Mouse (Mus musculus) MEL (cell line): ENCODE measurements around the gene Soga1. TPM values are rescaled to one million over a fixed set of nuclear protein-coding genes. Genes with fewer than 3 reads are reported as not detected.

ENCODE experiments used
- DNase-seq: peaks from one replicate; pipeline ENCODE4 v3.0.0; 2011; ENCODE audit warnings: low read depth, low spot score
- H3K27ac ChIP-seq: 2 replicates; pipeline ENCODE4 v1.5.1; 2012; ENCODE audit warnings: low read depth, mild to moderate bottlenecking, control low read depth, low read length, moderate library complexity; ENCODE audit not compliant: control insufficient read depth
- H3K27me3 ChIP-seq, 2 experiments: fragments of 150-350 bp in 1 of 2; sonication (generic) in 1 of 2; 2 replicates each; pipeline ENCODE4 v1.6.1; 2012; ENCODE audit warnings: low read length in 2 of 2, mild to moderate bottlenecking in 2 of 2, improper control_type of control experiment in 1 of 2, moderate library complexity in 1 of 2; ENCODE audit not compliant: insufficient read depth in 2 of 2, control insufficient read depth in 1 of 2
- H3K36me3 ChIP-seq, 2 experiments: 2 replicates each; pipeline ENCODE4 v1.6.1; 2012 to 2014; ENCODE audit warnings: low read length in 2 of 2, improper control_type of control experiment in 1 of 2, inconsistent platforms in 1 of 2, mild to moderate bottlenecking in 1 of 2; ENCODE audit not compliant: insufficient read depth in 2 of 2, control insufficient read depth in 1 of 2
- H3K4me1 ChIP-seq, 2 experiments: fragments of 150-350 bp in 1 of 2; sonication (generic) in 1 of 2; 2 replicates each; pipeline ENCODE4 v1.6.1; 2012; ENCODE audit warnings: low read length in 2 of 2, improper control_type of control experiment in 1 of 2, mild to moderate bottlenecking in 1 of 2; ENCODE audit not compliant: insufficient read depth in 2 of 2, control insufficient read depth in 1 of 2
- H3K4me3 ChIP-seq, 2 experiments: fragments of 150-350 bp in 1 of 2; sonication (generic) in 1 of 2; 2 replicates each; pipeline ENCODE4 v1.5.1; 2012; ENCODE audit warnings: low read depth in 2 of 2, low read length in 2 of 2, mild to moderate bottlenecking in 2 of 2, moderate library complexity in 2 of 2, control low read depth in 1 of 2, improper control_type of control experiment in 1 of 2; ENCODE audit not compliant: control insufficient read depth in 1 of 2, insufficient read depth in 1 of 2
- H3K79me2 ChIP-seq: 2 replicates; pipeline ENCODE4 v1.6.1; 2012; ENCODE audit warnings: mild to moderate bottlenecking, low read length, moderate library complexity; ENCODE audit not compliant: control insufficient read depth, poor library complexity, insufficient read depth
- H3K9ac ChIP-seq: 2 replicates; pipeline ENCODE4 v1.6.1; 2012; ENCODE audit warnings: low read depth, mild to moderate bottlenecking, control low read depth, low read length, moderate library complexity; ENCODE audit not compliant: control insufficient read depth, poor library complexity, severe bottlenecking
- H3K9me3 ChIP-seq: fragments of 150-350 bp; sonication (generic); replicated peaks from 2 replicates; pipeline ENCODE4 v1.6.1; 2012; ENCODE audit warnings: mild to moderate bottlenecking, low read length, improper control_type of control experiment, moderate library complexity; ENCODE audit not compliant: insufficient read depth
- BHLHE40 ChIP-seq: IDR thresholded peaks from 2 replicates; pipeline ENCODE4 v1.6.1; 2012; ENCODE audit warnings: low read depth, mild to moderate bottlenecking, inconsistent platforms, low read length, improper control_type of control experiment, borderline replicate concordance
- JUND ChIP-seq: IDR thresholded peaks from 2 replicates; pipeline ENCODE4 v1.6.1; 2011; ENCODE audit warnings: low read depth, mild to moderate bottlenecking, improper control_type of control experiment, low read length
- KAT2A ChIP-seq: conservative IDR thresholded peaks from 2 replicates; pipeline ENCODE4 v1.6.1; 2012; ENCODE audit warnings: low read depth, low read length, improper control_type of control experiment, inconsistent platforms
- MAFK ChIP-seq: IDR thresholded peaks from 2 replicates; pipeline ENCODE4 v1.6.1; 2011; ENCODE audit warnings: low read depth, mild to moderate bottlenecking, low read length, improper control_type of control experiment, borderline replicate concordance
- MAX ChIP-seq: IDR thresholded peaks from 2 replicates; pipeline ENCODE4 v1.6.1; 2011; ENCODE audit warnings: low read length, improper control_type of control experiment
- NRF1 ChIP-seq: IDR thresholded peaks from 2 replicates; pipeline ENCODE4 v1.6.1; 2014; ENCODE audit warnings: low read depth, mild to moderate bottlenecking, inconsistent platforms, low read length, improper control_type of control experiment, moderate library complexity; ENCODE audit not compliant: poor library complexity, insufficient read depth, severe bottlenecking
- POLR2A ChIP-seq, 2 experiments: IDR thresholded peaks; 2 replicates each; pipeline ENCODE4 v1.6.1; 2011 to 2012; ENCODE audit warnings: low read length in 2 of 2, mild to moderate bottlenecking in 2 of 2, control low read depth in 1 of 2, improper control_type of control experiment in 1 of 2, low read depth in 1 of 2, moderate library complexity in 1 of 2; ENCODE audit not compliant: control insufficient read depth in 1 of 2, insufficient read depth in 1 of 2, poor library complexity in 1 of 2
- POLR2AphosphoS2 ChIP-seq: IDR thresholded peaks from 2 replicates; pipeline ENCODE4 v1.6.1; 2011; ENCODE audit warnings: low read length, improper control_type of control experiment
- RAD21 ChIP-seq: IDR thresholded peaks from 2 replicates; pipeline ENCODE4 v1.6.1; 2011; ENCODE audit warnings: mild to moderate bottlenecking, low read depth, low read length, improper control_type of control experiment
- RCOR1 ChIP-seq: IDR thresholded peaks from 2 replicates; pipeline ENCODE4 v1.6.1; 2012; ENCODE audit warnings: low read depth, mild to moderate bottlenecking, inconsistent platforms, low read length, improper control_type of control experiment
- TBP ChIP-seq: IDR thresholded peaks from 2 replicates; pipeline ENCODE4 v1.8.0; 2011; ENCODE audit warnings: low read depth, low read length, improper control_type of control experiment
- TCF12 ChIP-seq: IDR thresholded peaks from 2 replicates; pipeline ENCODE4 v1.6.1; 2014; ENCODE audit warnings: low read depth, mild to moderate bottlenecking, inconsistent platforms, low read length, improper control_type of control experiment, moderate library complexity
- UBTF ChIP-seq: IDR thresholded peaks from 2 replicates; pipeline ENCODE4 v1.6.1; 2012; ENCODE audit warnings: low read depth, mild to moderate bottlenecking, inconsistent platforms, low read length, improper control_type of control experiment, moderate library complexity, borderline replicate concordance; ENCODE audit not compliant: insufficient read depth
- USF1 ChIP-seq: IDR thresholded peaks from 2 replicates; pipeline ENCODE4 v1.6.1; 2014; ENCODE audit warnings: low read depth, mild to moderate bottlenecking, inconsistent platforms, low read length, improper control_type of control experiment, moderate library complexity
- USF2 ChIP-seq, 2 experiments: IDR thresholded peaks; 2 replicates each; pipeline ENCODE4 v1.6.1; 2011 to 2012; ENCODE audit warnings: improper control_type of control experiment in 2 of 2, low read length in 2 of 2, borderline replicate concordance in 1 of 2, inconsistent platforms in 1 of 2, low read depth in 1 of 2, mild to moderate bottlenecking in 1 of 2; ENCODE audit not compliant: insufficient read depth in 1 of 2
- ZKSCAN1 ChIP-seq: IDR thresholded peaks from 2 replicates; pipeline ENCODE4 v1.6.1; 2012; ENCODE audit warnings: low read depth, mild to moderate bottlenecking, inconsistent platforms, low read length, improper control_type of control experiment, moderate library complexity
- ZMIZ1 ChIP-seq: IDR thresholded peaks from 2 replicates; pipeline ENCODE4 v1.6.1; 2012; ENCODE audit warnings: low read depth, mild to moderate bottlenecking, inconsistent platforms, low read length, improper control_type of control experiment, moderate library complexity
- polyA plus RNA-seq, 2 experiments: library from polyadenylated mRNA; stranded (reverse) in 1 of 2; unstranded in 1 of 2; fragments of >175 nt in 1 of 2; fragments of >200 nt in 1 of 2; gene quantifications; 2 replicates each; pipeline versions ENCODE4 v1.2.1 to v1.2.4; 2012; ENCODE audit warnings: low replicate concordance in 2 of 2, low read depth in 1 of 2; ENCODE audit not compliant: insufficient read length in 2 of 2, insufficient read depth in 1 of 2, missing spikeins in 1 of 2
- total RNA-seq: library from RNA; depleted of rRNA; stranded (reverse); fragments of 300-350 nt; gene quantifications from 2 replicates; pipeline ENCODE4 v1.2.3, GENCODE M21; 2012

Gene Soga1
- total and polyA plus RNA-seq, 3 experiments, result 0.50 to 2.0 TPM; not detected in 1

DNA sequence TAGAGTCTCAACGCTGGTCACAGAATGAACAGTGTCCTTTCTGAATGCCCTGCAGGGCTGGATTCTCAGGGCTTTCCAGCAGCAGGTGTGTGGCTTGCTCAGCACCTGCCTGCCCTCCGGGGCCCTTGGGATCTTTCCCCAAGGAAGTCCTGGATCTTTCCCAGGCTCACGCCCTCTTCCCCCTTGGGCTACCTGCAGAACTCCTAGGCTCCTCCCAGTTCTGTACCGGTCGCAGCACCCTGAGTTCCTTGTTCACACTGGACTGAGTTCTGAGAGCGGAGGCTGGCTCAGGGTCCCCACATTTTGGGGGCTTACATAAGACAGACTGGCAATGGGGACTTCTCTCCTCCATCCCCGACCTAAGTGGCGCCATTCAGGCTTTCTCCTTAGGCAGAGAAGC lies 19.9 kb downstream of the Soga1 start:
- H3K27ac ChIP-seq, result no peak overlapping the region
- no peak for DNase-seq
- no peaks in the 10 kb centered on the region for H3K9me3 ChIP-seq
- no peak overlapping the region for H3K9ac ChIP-seq
- TF ChIP-seq POLR2AphosphoS2, result no peak
- no peak for TF ChIP-seq KAT2A
- TF ChIP-seq USF1, result no peak
- no peak for TF ChIP-seq RCOR1
- no peak for TF ChIP-seq ZKSCAN1
- no peaks in the 10 kb centered on the region for H3K36me3 ChIP-seq
- H3K4me3 ChIP-seq, result no peak overlapping the region
- peaks cover 0 to 4% of the 10 kb centered on the region in 2 experiments; a peak in 2 of 4 replicates for H3K27me3 ChIP-seq
- H3K4me1 ChIP-seq, result no peaks in the 10 kb centered on the region
- no peaks in the 10 kb centered on the region for H3K79me2 ChIP-seq

DNA sequence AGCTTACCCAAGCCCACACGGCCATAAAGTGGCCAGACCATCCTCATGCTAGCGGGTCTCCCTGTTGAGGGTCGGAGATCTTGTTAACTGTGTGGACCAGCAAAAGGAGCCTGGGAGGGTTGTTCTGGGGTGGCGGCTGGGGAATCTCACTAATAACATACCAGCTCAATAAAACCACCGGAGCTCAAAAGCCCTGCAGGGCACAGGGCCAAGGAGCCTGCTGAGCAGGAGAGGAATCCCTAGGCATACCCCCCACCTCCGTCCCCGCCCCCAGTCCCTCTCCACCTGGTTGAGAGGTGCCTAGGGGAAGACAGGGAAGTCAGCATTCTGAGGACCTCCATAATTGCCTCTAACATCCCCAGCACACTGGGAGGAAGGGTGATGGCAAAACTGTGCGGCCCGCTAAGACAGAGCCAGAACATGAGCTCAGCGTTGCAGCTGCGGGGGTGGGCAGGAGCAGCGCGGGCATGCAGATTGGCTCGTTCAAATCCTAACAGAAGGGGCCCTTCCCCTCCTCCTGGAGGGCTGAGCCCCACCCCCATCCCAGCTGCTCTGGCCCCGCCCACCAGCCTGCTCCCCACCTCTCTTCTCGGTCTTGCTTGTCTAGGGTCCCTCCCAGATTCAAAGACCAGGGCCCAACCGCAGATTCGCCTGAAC lies 20.6 kb downstream of the Soga1 start:
- Histone ChIP-seq H3K79me2 (no peaks in the 10 kb centered on the region), H3K27ac (no peak overlapping the region), H3K9ac (no peak overlapping the region), H3K9me3 (no peaks in the 10 kb centered on the region), H3K4me3 (no peak overlapping the region), H3K36me3 (no peaks in the 10 kb centered on the region), H3K27me3 (peaks cover 0 to 4% of the 10 kb centered on the region in 2 experiments; a peak in 2 of 4 replicates), H3K4me1 (no peaks in the 10 kb centered on the region)
- TF ChIP-seq JUND (no peak), BHLHE40 (no peak), TCF12 (no peak), ZMIZ1 (no peak), MAX (no peak), USF1 (no peak), POLR2A (IDR thresholded peaks at IDR 0.05; ENCODE audit: control insufficient read depth in 1 of 2, insufficient read depth in 1 of 2, low read depth in 1 of 2, low read length in 2 of 2, poor library complexity in 1 of 2) (no peak), MAFK (no peak), NRF1 (no peak), USF2 (IDR thresholded peaks at IDR 0.05; ENCODE audit: borderline replicate concordance in 1 of 2, insufficient read depth in 1 of 2, low read depth in 1 of 2, low read length in 2 of 2) (no peak), TBP (no peak), UBTF (no peak), ZKSCAN1 (no peak), RAD21 (no peak)
- DNase-seq, result no peak
